Mouse (Mus musculus): ENCODE results near the gene Atic. TPM values are rescaled to one million over a fixed set of nuclear protein-coding genes. Genes with fewer than 3 reads are reported as not detected.

Atic gene
- 10 to 100 TPM; 18.2 to 21.6 TPM for total RNA-seq (2021)
- long read RNA-seq, experiment 1, transcript Atic-201 (16 exons, 2,845 nt) = major isoform, 9 of 9 reads
- long read RNA-seq, experiment 1, partial matches to known transcripts = 0 of 9 reads
- long read RNA-seq, experiment 1, other reads (novel, unspliced or antisense) = 0 of 9 reads
- long read RNA-seq, experiment 2, transcript Atic-201 (16 exons, 2,845 nt) = major isoform, 9 of 9 reads
- long read RNA-seq, experiment 2, partial matches to known transcripts = 0 of 9 reads
- long read RNA-seq, experiment 2, other reads (novel, unspliced or antisense) = 0 of 9 reads

DNA sequence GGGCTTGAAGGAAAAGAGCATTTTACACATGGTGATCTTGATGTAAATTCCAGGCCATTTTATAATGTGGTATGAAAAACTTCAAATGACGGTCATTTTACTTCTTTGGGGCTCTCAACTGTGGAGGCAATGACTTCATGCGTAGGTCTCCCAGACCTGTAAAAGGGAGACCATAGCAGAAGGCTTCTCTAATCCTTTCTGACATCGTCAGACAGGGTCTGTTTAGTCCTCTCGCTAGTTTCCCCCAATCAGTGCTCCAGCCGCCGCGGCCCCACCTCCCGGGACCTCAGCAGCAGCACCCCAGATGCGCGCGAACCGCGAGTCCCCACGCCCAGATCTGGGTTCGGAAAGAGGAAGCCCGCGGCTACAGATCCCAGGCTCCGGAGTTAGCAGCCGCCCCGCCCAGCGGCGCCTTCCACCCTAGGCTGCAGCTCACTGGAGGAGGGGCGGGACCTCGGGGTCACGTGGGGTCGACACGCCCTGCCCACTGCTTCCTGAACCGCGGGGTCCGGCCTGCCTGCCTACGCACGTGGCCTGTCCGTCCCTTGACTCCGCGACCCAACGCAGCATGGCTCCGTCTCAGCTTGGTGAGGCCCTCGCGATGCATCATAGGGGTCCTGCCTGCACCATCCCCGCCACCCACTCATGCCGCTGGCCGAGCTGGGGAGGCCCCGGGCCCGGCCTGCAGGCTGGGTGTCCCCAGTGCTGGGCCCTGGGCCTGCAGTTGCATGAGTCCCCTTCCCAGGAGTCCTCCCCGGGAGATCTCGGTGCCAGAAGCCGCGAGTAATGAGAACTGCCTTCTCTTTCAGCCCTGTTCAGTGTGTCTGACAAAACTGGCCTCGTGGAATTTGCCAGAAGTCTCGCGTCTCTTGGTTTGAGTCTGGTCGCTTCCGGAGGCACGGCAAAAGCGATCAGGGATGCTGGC is at the start of gene Atic:
Gene Atic (plus strand): TSS at position 463 of the 925 bp plus-strand sequence.
- intact Hi-C loops (cut with DNase I) = no loop called here
- peak; percentile 91 for DNase-seq

DNA sequence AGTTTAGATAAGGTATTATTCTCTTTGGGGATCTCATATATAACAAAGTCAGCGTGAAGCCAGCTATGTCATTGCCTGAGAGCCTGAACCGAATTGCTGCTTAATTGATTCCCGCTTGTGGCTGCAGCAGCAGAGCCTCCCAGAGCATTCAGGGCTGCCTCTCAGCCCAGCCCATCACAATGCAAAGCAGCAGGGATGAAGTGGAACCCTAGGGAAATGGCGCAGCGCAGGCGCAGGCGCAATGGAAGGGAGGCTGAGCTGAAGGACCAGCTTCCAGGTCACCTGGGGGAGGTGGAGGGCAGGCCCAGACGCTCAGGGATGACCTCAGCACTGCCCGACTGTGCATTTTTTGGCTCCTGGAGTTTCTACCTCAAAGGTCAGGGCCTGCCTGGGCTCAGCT is 49.7 kb upstream of the Atic start:
- intact Hi-C loops (cut with DNase I) = loop anchor here (5.0 kb wide), 1 partner anchor 615 kb away; no protein-coding TSS in a partner anchor
- DNase-seq = no peak

DNA sequence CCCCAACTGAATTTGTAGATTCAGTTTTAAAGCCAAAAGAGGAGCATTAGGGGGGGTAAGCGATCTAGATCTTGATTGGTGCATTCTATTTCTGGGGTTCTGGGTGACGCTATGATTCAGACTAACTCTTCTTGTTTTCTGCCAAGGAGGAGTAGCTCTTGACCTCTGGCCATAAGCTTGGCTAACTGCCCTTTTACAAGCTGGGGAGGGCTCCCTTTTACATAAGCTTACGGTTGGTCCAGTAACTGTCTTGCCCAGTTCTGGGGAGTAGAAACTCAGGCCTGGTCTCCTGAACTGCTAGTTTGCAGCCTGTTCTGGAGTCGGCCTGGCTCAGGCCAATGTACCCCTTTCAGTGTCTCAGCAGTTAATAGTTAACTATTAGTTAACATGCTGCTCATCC is 41.9 kb upstream of the Atic start:
- intact Hi-C loops (cut with DNase I) = no loop called here
- no peak for DNase-seq

- intact Hi-C loops (cut with DNase I) = no loop called here
- DNase-seq = no peak
These were observed 27.9 kb upstream of the Atic start for GRCm38 (mm10) chr1:71528808-71529648.

DNA sequence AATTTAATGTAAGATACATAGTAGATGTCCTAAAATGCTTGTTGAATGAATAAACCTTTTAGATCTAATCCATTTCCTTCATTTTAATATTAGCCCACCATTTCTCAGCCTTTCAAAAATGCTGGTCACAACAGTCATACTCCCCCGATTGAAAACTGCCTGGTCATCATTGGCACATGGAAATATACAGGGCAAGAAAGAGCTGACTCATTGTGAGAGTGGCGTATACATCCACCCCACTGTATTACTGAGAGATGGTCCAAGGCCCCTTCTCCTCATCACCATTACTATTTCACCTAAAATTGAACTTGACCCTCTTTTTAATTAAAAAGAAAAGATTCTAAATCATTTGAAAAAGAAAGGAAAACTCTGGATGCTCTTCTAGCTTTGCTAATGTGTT is 26.2 kb upstream of the Atic start:
- intact Hi-C loops (cut with DNase I) = no loop called here
- DNase-seq = no peak

DNA sequence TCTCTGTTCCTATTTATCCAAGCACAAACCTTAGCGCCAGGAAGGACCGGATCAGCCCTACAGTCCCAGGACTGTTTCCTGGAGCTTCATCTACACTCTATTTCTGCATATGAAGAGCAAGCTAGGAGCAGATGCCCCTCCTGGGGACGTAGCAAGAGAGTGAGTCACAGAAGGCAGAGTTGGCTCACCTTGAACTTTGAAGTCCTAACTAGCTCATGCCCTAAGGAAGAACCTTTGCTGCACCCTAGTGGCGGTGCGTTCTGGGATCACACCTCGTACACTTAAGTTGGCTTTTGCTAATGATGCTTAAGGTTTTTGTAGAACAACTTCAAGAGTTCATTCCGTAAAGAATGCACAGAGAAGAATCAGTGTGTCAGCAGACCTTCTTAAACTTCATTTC is 25.3 kb upstream of the Atic start:
- intact Hi-C loops (cut with DNase I) = no loop called here
- DNase-seq = peak; percentile 33 to 63

DNA sequence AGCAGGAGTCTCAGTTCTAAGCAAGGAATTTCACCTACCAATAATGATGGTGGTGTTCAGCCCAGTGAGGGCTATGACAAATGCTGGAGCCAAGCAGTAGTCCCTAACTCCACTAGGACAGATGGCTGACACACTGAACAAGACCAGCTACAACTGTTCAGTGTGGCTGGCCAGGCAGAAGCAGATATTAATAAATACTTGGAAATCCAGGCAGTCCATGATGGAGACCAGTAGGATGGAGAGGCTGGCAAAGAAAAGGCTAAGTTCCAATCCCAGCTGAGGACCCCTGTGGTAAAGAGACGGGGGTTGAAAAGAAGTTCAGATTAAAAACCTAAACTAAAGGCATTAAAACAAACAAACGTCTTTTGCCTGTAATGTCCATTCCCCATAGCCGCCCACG is 17.3 kb upstream of the Atic start:
- intact Hi-C loops (cut with DNase I) = no loop called here
- DNase-seq = no peak

DNA sequence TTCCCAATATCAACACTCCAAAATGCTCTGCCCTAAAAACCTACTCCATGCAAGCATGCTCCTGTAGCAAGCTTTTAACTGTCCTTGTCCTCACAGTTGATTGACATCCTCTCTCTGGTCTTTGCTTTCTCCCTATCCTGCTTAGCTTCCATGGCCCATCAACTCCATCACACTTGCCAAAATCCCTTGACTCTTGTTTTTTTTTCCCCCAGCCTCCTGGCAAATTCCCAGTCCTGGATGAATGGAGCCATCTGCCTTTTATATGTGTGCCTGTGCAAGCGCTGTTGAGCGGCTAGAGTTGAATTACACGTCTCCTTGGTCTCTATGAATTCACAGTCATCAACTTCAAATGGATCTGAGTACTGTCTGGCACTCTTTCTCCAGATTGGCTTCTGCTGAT is 16.5 kb upstream of the Atic start:
- intact Hi-C loops (cut with DNase I) = no loop called here
- peak; percentile 23 to 43 for DNase-seq

DNA sequence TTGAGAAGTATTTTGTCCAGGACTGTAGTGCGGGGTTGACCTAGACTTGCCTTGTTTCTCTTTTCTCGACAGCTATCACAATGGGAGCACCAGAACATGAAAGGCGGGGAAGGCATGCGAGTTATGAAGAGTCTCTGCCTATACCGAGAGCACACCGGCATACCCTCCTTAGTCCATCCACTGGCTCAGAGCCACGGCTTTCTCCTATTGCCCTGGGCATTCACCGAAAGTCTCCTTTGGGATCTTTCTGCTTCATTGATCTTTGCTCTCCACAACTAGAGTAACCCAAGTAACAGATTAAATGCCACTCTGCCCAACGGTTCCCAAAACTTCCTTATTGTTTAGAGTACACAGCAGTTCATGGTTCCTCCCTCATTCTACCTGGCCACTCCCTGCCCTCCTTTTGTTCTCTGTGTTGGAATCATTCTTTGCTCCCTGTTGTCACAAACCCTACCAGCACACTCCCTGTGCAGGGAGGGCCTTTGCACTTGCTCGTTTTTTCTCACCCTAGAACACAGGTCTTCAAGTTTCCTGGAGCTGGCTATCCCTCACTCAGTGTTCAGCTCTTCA is 6.2 kb upstream of the Atic start:
- intact Hi-C loops (cut with DNase I) = no loop called here
- no peak for DNase-seq

DNA sequence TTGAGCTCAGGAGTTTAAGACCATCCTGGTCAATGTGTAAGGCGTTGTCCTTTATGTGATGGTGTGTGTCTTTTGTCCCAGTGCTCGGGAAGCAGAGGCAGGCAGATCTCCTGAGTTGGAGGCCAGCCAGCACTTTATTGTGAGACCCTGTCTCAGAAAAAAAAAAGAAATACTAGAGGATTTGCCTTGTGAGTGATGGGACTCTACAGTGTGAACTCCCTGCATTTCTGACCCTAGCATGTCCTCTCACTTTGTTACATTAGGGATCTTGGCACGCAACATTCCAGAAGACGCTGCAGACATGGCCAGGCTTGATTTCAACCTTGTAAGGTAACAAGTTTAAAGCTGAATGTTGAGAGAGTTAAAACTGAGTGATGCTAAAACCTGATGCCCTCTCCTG is 3.7 kb downstream of the Atic start:
- DNase-seq = no peak
- intact Hi-C loops (cut with DNase I) = no loop called here

GRCm38 (mm10) chr1:71564291-71564690 is 7.3 kb downstream of the Atic start:
- DNase-seq = no peak
- intact Hi-C loops (cut with DNase I) = no loop called here

DNA sequence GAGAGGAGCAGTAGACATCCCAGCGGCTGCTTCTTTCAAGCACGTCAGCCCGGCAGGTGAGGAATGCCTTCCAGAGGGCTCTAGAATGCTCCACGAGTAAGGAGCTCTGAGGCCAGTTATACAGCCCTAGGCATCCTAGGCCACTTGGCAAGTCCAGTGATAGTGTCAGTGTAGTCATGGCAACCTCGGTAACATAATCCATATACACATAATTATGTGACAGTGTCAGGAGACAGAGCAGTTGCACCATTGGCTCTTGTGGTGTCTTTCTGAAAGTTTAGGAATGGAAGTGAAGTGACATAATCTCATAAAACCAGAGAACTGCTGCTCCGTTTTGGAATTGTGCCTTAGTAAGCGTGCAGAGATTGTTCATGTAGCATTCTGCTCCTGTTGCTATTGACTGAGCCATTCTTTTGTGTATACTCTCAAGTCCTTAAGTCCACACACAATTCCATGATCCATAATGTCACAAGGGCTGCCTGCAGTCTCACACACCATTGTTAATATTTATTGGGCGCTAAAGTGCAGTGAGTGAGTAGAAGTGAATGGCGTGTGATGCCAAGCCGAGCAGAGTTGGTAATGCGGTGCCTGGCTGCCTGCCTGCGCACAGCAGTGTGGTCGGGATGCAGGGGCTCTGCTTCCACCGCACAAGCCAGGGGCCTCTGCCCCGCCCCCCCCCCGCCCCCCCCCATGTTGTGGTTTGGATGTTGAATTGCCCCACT is 11.1 kb downstream of the Atic start:
- no peak for DNase-seq
- intact Hi-C loops (cut with DNase I) = no loop called here

- intact Hi-C loops (cut with DNase I) = no loop called here
- DNase-seq = no peak
These were observed 13.2 kb downstream of the Atic start for GRCm38 (mm10) chr1:71570116-71570515.

- intact Hi-C loops (cut with DNase I) = no loop called here
- no peak for DNase-seq
These were observed 19.0 kb downstream of the Atic start for GRCm38 (mm10) chr1:71575987-71576386.

- intact Hi-C loops (cut with DNase I) = no loop called here
- no peak for DNase-seq
These were observed 19.9 kb downstream of the Atic start for GRCm38 (mm10) chr1:71576837-71577236.

DNA sequence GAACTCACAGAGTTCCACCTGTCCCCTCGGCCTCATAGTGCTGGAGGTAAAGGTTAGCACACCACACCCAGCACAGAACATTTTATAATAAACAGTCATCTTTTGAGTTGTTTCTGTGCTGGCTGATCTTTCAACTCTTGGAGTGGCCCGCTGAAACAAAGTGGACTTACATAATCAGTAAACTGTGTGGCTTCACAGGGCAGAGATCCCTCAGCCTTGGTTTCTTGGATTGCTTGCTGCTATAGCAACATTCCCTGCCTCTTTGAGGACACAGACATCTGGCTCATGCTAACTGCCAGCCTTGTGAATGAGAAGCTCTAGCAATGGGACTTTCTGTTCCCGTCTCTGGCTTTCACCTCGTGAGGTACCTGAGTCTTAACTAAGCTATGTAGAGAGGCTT is 22.6 kb downstream of the Atic start:
- intact Hi-C loops (cut with DNase I) = no loop called here
- DNase-seq = no peak

DNA sequence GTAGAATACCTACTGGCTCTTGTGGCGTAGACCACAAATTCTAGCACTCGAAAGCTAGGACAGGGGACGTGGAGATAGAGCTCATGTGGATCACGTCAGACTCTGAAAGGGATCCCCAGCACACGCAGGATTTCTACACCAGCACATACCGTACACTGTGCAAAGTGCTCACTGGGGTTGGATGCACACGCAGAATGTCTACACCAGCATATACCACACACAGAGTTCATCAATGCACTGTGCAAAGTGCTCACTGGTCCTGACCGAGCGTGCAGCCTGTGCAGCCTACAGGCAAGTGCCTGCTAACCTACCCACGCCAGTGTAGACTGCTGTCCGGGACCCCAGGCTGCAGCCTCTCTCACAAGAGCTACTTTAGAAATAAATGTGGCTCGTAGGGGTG is 23.5 kb downstream of the Atic start:
- DNase-seq = no peak
- intact Hi-C loops (cut with DNase I) = no loop called here

GRCm38 (mm10) chr1:71583302-71583701 is 26.4 kb downstream of the Atic start:
- intact Hi-C loops (cut with DNase I) = no loop called here

GRCm38 (mm10) chr1:71583900-71584299 is 26.9 kb downstream of the Atic start:
- DNase-seq = no peak
- intact Hi-C loops (cut with DNase I) = no loop called here

More at GRCm38 (mm10) chr1:71583302-71583701, 26.4 kb downstream of the Atic start:
- DNase-seq = no peak

DNA sequence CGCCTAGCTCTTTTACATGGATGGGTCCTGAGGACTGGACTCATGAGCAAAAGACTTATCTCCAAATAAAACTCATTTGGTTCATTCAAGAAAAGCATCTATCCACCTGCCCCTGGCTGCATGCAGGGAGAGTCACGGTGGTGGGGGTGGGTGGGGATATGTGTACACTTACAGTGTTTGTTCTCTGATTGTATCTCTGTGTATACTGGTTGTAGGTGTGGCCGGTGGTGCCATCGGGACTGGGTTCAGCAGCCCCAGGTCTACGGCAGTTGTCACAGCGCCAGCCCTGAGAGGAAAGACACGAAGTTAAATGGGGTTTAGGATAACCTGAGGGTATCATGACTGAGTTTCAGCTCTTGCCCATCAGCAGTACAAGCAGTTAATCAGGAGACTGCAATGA is 29.7 kb downstream of the Atic start:
- intact Hi-C loops (cut with DNase I) = no loop called here
- DNase-seq = no peak
